Mouse (Mus musculus): ENCODE measurements around the gene Rs1. TPM values are rescaled to one million over a fixed set of nuclear protein-coding genes. Genes with fewer than 3 reads are reported as not detected.
"Not testable (repeated sequence)": the region's sequence is repeated elsewhere in the genome, so short reads cannot be mapped to it uniquely, and the experiment has no call there.

Gene Rs1
- total RNA-seq (2021), result under 1 TPM; 0.08 to 0.09 TPM
- long read RNA-seq, experiment 1, result 0 reads
- long read RNA-seq, experiment 2, result 0 reads

DNA sequence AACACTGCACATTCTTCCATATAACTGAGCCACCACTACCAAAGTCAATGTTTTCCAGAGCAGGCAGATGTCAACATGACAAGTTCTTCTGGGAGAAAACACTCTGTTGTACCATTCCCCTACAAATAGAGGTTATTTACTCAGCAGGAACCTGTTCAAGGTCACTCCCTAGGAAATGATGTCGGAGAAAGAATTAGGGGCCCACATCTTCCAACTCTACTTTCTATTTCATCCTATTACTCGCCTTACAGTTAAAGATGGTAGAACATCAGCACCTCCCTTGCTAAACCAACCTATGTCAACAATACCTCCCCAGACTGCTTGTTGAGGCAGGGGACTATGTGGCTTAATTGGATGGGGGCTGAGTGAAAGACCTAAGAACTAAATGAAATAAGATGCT lies at the start of gene Rs1:
Rs1 (plus strand) TSS at position 301 of the 400 bp plus-strand sequence.
- DNase-seq, result no peak
- intact Hi-C loops (cut with DNase I; ENCODE audit: low total_unique reads), result no loop called here

DNA sequence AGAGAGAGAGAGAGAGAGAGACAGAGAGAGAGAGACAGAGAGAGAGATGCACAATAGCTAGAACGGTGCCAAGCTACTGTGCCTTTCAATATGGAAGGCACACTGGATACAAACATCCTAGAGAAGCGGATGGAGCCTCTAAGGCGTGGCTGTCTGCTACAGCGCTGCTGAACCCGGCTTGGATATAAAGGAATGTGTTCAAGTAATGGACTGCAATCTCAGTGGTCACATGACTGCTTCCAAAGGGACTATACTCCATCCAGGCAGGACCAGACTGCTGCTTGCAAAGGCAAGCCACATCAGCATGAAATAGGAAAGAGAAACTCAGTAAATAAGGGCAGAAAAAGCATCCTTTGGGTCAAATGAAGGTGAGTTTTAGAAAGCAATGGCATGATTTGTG lies 32.2 kb upstream of the Rs1 start, which contains the start of gene Ppef1:
Ppef1 (minus strand) TSS at position 116 of the 400 bp plus-strand sequence.
- no peak for DNase-seq
- intact Hi-C loops (cut with DNase I; ENCODE audit: low total_unique reads), result no loop called here

DNA sequence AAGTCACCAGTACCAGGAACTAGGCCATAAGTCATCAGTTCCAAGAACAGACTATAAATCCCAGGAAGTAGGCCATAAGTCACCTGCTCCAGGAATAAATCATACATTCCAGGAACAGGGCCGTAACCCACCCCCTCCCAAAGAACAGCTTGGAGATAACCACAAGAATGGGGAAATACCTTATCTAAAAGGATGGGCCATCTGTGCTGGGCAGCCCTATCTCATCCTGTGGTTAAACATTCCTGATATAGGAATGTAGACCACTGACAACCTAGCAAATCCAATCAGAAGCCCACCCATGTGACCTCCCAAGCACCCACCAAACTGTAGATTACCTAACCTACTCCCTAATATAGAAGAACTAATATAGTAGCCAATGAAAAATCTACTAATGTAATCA lies 22.4 kb upstream of the Rs1 start:
- no peak for DNase-seq
- intact Hi-C loops (cut with DNase I; ENCODE audit: low total_unique reads), result no loop called here

DNA sequence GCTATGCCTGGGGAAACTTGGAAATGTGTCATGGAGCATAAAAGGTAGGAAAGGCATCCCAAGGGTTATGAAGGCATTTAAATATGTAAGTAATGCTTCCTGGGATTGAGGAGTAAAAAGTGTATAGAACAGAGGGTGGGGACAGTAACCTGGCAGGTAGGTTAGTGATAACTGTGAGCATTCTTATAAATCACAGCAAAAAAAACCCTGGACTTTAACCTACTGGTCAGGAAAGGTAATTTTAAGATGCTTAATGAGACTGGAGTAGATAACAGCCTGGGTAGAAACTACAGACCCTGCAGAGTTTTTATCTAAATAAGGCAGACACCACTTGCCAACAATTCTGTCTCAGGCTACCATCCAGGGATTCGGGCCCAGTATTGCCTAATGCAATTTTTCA lies 19.2 kb upstream of the Rs1 start:
- intact Hi-C loops (cut with DNase I; ENCODE audit: low total_unique reads), result no loop called here
- DNase-seq, result no peak

DNA sequence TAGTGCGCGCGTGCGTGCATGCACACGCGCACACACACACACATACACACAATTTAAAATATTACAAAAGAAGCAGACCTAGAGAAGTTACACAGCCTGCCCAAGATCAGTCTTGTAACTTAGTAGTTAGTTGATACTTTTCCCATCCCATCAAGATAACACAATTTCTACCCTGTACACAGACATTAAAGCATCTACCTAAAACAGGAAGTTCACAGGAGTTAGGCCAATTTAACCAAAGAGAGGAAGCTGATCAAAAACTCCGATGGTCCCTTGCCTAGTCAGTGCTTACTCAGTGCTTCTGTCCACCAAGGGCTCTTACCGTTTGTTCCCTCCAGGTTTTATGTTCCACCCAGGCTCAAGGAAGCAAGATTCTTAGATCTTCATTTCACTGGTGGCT lies 17.0 kb upstream of the Rs1 start:
- no peak for DNase-seq
- intact Hi-C loops (cut with DNase I; ENCODE audit: low total_unique reads), result no loop called here

DNA sequence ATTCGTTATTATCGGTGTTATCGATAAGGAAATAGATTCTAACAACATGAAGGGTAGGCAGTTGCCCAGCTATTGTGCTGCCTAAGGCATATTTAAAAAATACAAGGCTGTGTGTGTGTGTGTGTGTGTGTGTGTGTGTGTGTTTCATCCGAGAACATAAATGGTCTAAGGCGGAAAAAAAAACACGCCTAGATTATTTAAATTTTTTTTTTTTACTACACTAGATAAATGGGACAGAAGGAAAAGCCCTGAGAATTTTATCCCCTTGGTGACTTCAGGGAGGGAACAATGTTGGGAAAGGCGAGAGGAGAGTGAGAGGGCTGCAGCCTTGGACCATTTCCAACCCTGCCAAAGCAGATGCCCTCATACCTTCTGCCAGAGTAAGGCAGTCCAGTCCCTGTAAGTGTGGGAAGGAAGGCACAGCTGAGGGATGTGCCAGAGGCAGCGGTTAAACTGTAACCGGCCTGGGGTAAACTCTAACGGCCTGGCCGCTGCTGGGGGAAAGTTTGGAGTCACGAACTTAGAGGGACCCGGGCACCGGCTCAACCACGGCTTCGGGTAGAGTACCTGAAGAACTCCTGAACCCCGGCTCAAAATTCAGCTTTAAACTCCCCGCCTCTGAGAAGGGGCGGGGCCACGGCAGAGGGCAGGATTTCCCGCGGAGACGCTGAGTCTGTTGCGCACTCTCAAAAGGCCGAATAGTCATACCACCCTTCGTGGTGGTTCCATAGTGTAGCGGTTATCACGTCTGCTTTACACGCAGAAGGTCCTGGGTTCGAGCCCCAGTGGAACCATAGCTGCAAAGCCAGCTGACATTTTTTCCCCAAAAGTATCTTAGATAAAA lies 2.2 kb upstream of the Rs1 start:
- intact Hi-C loops (cut with DNase I; ENCODE audit: low total_unique reads), result no loop called here
- DNase-seq, result peak; percentile 88

DNA sequence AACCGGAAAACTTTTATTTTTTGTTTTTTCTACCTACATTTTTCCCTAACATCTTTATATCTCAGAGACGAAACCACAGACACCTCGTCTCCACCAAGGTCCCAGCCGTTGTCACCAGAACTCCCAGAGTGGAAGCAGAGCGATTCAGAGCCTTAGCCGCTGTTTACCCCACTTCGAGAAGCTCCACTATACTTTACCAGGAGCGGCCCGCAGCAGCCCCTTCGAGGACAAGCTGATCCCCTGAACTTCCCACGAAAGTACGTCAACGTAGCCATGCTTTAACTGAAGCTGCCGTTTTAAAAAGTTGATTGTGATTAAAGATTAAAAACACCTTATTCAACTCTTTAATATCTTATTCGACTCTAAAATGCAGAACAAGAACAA lies 1.6 kb upstream of the Rs1 start:
- DNase-seq, result no peak
- intact Hi-C loops (cut with DNase I; ENCODE audit: low total_unique reads), result no loop called here

DNA sequence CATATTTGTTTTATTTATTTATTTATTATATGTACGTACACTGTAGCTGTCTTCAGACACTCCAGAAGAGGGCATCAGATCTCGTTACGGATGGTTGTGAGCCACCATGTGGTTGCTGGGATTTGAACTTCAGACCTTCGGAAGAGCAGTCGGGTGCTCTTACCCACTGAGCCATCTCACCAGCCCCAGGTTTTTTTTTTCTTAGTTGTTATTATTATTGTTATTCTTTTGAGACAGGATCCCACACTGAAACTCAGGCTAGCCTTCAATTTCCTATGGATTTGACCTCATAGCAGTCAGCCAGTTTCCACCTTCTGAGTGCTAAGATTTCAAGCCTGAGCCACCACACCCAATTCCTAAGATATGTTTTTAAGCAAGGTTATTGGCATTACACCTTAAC lies 1.8 kb downstream of the Rs1 start:
- DNase-seq; intact Hi-C loops (cut with DNase I; ENCODE audit: low total_unique reads): not testable (repeated sequence)

DNA sequence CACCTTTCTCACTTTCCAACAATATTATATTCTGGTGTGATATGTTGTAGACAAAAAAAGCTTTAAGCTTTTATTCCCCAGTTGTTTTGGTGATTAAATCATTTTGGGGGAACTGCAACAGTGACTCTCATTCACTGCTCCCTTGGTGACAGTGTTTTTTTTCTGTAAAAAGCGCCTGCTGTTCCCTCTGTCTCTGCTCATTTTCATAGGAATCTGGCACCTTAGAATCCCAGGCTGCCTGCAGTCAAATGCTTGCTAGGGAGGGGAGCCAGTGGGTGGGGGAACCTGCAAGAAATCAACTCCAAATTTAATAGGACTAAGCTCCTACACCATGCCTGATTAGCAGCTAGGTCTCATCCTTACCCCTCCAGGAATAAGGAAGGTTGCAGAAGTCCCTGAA lies 5.2 kb downstream of the Rs1 start:
- intact Hi-C loops (cut with DNase I; ENCODE audit: low total_unique reads), result no loop called here
- no peak for DNase-seq

DNA sequence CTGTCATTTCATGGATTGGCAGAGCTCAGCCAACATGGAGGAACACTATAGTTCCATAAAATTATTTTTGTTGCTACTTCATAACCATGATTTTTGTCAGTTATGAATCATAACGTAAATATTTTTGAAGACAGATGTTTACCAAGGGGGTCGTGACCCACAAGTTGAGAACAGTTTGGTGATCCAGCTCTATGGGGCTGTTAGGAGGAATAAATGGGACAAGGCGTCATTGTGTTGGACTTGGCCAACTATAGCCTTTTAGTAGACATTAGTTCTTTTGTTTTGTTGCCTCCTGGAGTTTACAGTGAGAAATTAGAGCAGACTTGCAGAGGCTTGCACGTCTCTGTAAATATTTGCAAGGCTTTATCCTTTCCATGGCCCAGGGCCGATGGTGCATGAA lies 14.5 kb downstream of the Rs1 start:
- no peak for DNase-seq
- intact Hi-C loops (cut with DNase I; ENCODE audit: low total_unique reads), result no loop called here

DNA sequence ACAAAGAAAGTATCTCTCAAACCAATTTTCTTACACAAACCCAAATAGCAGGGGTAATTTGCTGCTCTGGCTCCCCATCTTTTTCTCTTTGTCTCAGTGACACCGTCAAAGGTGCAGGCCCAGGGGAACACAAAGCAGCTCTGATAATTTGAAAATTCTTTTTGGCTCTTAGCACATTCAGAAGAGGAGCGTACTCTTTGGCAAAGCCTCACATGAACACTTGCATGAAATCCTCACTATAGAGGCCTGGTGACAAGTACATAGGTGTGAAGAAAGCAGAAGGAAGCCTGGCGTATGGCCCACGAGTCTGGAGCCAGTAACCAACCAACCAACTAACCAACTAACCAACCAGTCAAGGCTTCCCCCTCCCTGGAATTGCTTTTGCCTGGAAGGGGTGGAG lies 27.1 kb downstream of the Rs1 start:
- intact Hi-C loops (cut with DNase I; ENCODE audit: low total_unique reads), result no loop called here
- no peak for DNase-seq

DNA sequence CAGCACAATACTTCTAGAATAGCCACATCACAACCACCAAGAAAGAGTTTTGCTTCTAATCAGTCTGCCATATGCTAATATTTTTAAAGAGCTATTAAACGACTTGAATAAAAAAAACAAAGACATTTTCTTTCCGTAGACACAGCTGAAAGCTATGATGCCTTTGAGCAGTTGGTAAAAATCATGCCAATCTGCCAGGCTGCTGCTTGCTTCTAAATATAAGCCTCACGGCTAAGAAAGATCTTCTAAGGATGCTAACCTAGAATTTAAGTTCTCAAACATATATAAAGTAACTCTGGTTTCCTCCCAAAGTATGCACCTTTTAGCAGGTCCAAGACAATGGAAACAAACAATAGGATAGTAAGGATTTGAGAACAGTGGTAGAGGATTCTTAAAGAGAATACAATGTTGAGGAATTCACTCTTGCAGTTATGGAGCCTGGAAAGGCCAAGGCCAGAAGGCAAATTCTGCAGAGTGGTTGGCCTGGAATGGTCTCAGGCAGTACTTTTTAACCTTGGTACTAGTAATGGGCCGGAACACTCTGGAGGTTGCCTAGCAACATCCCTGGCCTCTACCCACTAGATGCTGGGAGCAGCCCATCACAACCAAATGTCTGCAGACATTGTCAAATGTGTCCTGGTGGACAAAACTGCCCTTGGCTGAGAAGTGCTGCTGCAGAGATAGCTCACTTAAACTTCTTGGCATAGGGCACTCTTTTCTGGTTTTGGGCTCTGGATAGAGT lies 36.8 kb downstream of the Rs1 start:
- no peak for DNase-seq
- intact Hi-C loops (cut with DNase I; ENCODE audit: low total_unique reads), result no loop called here

DNA sequence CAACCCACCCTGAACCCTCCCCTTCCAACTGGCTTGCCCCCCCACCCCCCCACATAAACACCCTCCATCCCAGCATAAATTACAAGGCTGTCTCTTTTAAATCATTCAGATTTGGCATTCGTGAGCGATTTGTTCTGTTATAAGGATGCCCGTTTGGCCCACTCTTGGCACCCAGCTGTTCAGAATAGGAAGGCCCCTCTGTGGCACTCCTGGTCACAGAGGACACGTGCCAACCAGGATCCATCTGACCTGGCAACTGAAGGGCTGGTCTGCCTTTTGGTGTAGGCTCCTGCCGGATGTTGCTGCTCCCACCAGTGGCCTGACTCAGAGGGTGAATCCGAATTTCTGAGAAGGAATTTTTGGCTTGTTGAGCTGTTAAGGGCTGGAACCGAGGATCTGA lies 40.4 kb downstream of the Rs1 start:
- no peak for DNase-seq
- intact Hi-C loops (cut with DNase I; ENCODE audit: low total_unique reads), result no loop called here

Other genes with a start within 250 kb of the Rs1 start
- not detected for gene Ppef1, start 32.2 kb upstream of the Rs1 start, total RNA-seq (2021)
- under 1 TPM in 1 of 2 experiments, not detected in 1; 0.11 TPM for gene Gja6, start 139.0 kb downstream of the Rs1 start, total RNA-seq (2021)
- gene Cdkl5, start 226.7 kb downstream of the Rs1 start, total RNA-seq (2021), result 1 to 10 TPM; 1.2 to 1.4 TPM

Data from gastrocnemius, postnatal 14 days (tissue).